Mouse (Mus musculus) G1E-ER4 (cell line): Measurements from ENCODE around the gene Plaur. TPM values are rescaled to one million over a fixed set of nuclear protein-coding genes. Genes with fewer than 3 reads are reported as not detected.

ENCODE experiments used
- GATA1 ChIP-seq: IDR thresholded peaks from one replicate; pipeline ENCODE4 v1.8.0; 2012; ENCODE audit warnings: low read length, inconsistent platforms
- polyA plus RNA-seq: library from polyadenylated mRNA; stranded (reverse); fragments of >175 nt; gene quantifications from 2 replicates; pipeline ENCODE4 v1.2.3, GENCODE M21; 2012

Gene Plaur
- polyA plus RNA-seq, 1 experiment = not detected

- no peak for TF ChIP-seq GATA1
Observed at GRCm38 (mm10) chr7:24481474-24482207, 19.4 kb downstream of the Plaur start, which contains the start of gene Cadm4. TSS of gene Cadm4 (plus strand) at chr7:24482023.

GRCm38 (mm10) chr7:24482208-24483020 is 20.1 kb downstream of the Plaur start:
- TF ChIP-seq GATA1 = no peak

GRCm38 (mm10) chr7:24485481-24485880 is 23.2 kb downstream of the Plaur start:
- TF ChIP-seq GATA1 = no peak

GRCm38 (mm10) chr7:24486654-24487130 is 24.4 kb downstream of the Plaur start:
- no peak for TF ChIP-seq GATA1

GRCm38 (mm10) chr7:24487403-24487802 is 25.1 kb downstream of the Plaur start:
- TF ChIP-seq GATA1 = no peak

- no peak for TF ChIP-seq GATA1
Observed at GRCm38 (mm10) chr7:24488303-24488702, 26.0 kb downstream of the Plaur start.

GRCm38 (mm10) chr7:24499856-24500577 is 37.7 kb downstream of the Plaur start:
- no peak for TF ChIP-seq GATA1

- TF ChIP-seq GATA1 = no peak
Observed at GRCm38 (mm10) chr7:24500929-24501328, 38.6 kb downstream of the Plaur start.

- no peak for TF ChIP-seq GATA1
Observed at GRCm38 (mm10) chr7:24501492-24501891, 39.2 kb downstream of the Plaur start.

- no peak for TF ChIP-seq GATA1
Observed at GRCm38 (mm10) chr7:24504004-24504403, 41.7 kb downstream of the Plaur start.

- TF ChIP-seq GATA1 = no peak
Observed at GRCm38 (mm10) chr7:24504868-24505267, 42.6 kb downstream of the Plaur start.

- no peak for TF ChIP-seq GATA1
Observed at GRCm38 (mm10) chr7:24505447-24506064, 43.3 kb downstream of the Plaur start.

- TF ChIP-seq GATA1 = no peak
Observed at GRCm38 (mm10) chr7:24506065-24506459, 43.8 kb downstream of the Plaur start.

GRCm38 (mm10) chr7:24506476-24506837 is 44.2 kb downstream of the Plaur start:
- no peak for TF ChIP-seq GATA1
